Mouse (Mus musculus) lung, postnatal 0 days (tissue): ENCODE data around the gene Erg. TPM values are rescaled to one million over a fixed set of nuclear protein-coding genes. Genes with fewer than 3 reads are reported as not detected.

ENCODE experiments used
- ATAC-seq: fragments of 200-750 bp; cut with Nextera tagmentation; 2 replicates; pipeline ENCODE4 v1.8.0; 2017; ENCODE audit warnings: moderate library complexity
- DNase-seq: peaks from one replicate; pipeline ENCODE4 v3.0.0-alpha.2; 2016; ENCODE audit warnings: low spot score
- H3K27ac ChIP-seq: fragments of 300-500 bp; sonication (generic); 2 replicates; pipeline ENCODE4 v1.5.1; 2014; ENCODE audit warnings: antibody characterized with exemption, mild to moderate bottlenecking, low read length, mixed read lengths
- H3K27me3 ChIP-seq: fragments of 300-500 bp; sonication (generic); replicated peaks from 2 replicates; pipeline ENCODE4 v1.6.1; 2014; ENCODE audit warnings: low read length, mixed read lengths; ENCODE audit not compliant: insufficient read depth
- H3K36me3 ChIP-seq: fragments of 300-500 bp; sonication (generic); 2 replicates; pipeline ENCODE4 v1.6.1; 2014; ENCODE audit warnings: low read length, mixed read lengths; ENCODE audit not compliant: insufficient read depth
- H3K4me1 ChIP-seq: fragments of 300-500 bp; sonication (generic); 2 replicates; pipeline ENCODE4 v1.6.1; 2014; ENCODE audit warnings: antibody characterized with exemption, low read depth, low read length, mixed read lengths; ENCODE audit not compliant: insufficient read depth
- H3K4me2 ChIP-seq: fragments of 300-500 bp; sonication (generic); replicated peaks from 2 replicates; pipeline ENCODE4 v1.6.1; 2014; ENCODE audit warnings: low read depth, mild to moderate bottlenecking, low read length, moderate library complexity, mixed read lengths
- H3K4me3 ChIP-seq: fragments of 300-500 bp; sonication (generic); 2 replicates; pipeline ENCODE4 v1.5.1; 2014; ENCODE audit warnings: low read depth, low read length
- H3K9ac ChIP-seq: fragments of 300-500 bp; sonication (generic); replicated peaks from 2 replicates; pipeline ENCODE4 v1.6.1; 2014; ENCODE audit warnings: low read depth, mild to moderate bottlenecking
- H3K9me3 ChIP-seq: fragments of 300-500 bp; sonication (generic); 2 replicates; pipeline ENCODE4 v1.6.1; 2016; ENCODE audit warnings: low read length, mixed read lengths
- CTCF ChIP-seq: IDR thresholded peaks from 2 replicates; pipeline ENCODE4 v1.5.1; 2016; ENCODE audit warnings: antibody characterized with exemption, mild to moderate bottlenecking
- EP300 ChIP-seq: IDR thresholded peaks from 2 replicates; pipeline ENCODE4 v1.6.1; 2016; ENCODE audit warnings: antibody characterized with exemption, mild to moderate bottlenecking, control low read depth
- WGBS: fragments of 180-500 bp; shearing (Covaris S2); extraction: QIAGEN DNeasy Blood & Tissue Kit; methylation state at CpG from one replicate; pipeline ENCODE4 v1.1.7; 2014; 5-methylcytosine and 5-hydroxymethylcytosine counted together
- polyA plus RNA-seq: library from polyadenylated mRNA; unstranded; fragments of >200 nt; fragmentation: Nextera tagmentation; extraction: Ambion mirVana; gene quantifications from 2 replicates; pipeline ENCODE4 v1.2.1, GENCODE M21; 2015

The Erg gene
- polyA plus RNA-seq, 1 experiment from 2014 or later = 13.2 TPM

GRCm38 (mm10) chr16:95602504-95602903, 16.1 kb upstream of the Erg start:
- Histone ChIP-seq H3K9ac (no peak overlapping the region), H3K4me2 (no peak overlapping the region), H3K27ac (no peak overlapping the region), H3K4me3 (no peak overlapping the region), H3K9me3 (no peaks in the 10 kb centered on the region), H3K4me1 (no peaks in the 10 kb centered on the region), H3K36me3 (no peaks in the 10 kb centered on the region), H3K27me3 (no peaks in the 10 kb centered on the region)
- ATAC-seq = no peak
- TF ChIP-seq CTCF (no peak), EP300 (no peak)
- DNase-seq = peak; percentile 31
- 42% methylated on average over 5 of the region's 5 CpGs for WGBS

DNA sequence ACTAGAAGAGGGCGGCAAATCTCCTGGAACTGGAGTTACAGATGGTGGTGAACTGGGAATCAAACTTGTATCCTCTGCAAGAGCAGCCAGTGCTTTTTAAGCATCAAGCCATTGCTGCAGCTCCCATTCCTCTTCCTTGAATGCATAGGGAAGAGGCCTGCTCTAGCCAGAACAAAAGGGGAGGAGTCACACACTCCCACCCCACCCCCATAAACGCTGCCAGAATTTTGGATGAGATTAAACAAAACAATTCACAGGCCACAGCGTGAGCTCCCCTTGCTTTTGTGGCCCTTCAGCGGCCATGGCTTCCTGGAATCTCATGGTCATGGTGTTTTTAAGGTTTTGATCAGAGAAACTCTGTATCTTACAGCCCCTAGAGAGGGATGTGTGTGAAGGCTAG, 15.4 kb upstream of the Erg start:
- no peak for TF ChIP-seq CTCF
- TF ChIP-seq EP300 = no peak
- 38% methylated on average over 4 of the region's 4 CpGs for WGBS
- H3K27me3 ChIP-seq = no peaks in the 10 kb centered on the region
- no peak overlapping the region for H3K9ac ChIP-seq
- no peaks in the 10 kb centered on the region for H3K9me3 ChIP-seq
- no peaks in the 10 kb centered on the region for H3K36me3 ChIP-seq
- no peaks in the 10 kb centered on the region for H3K4me1 ChIP-seq
- DNase-seq = no peak
- ATAC-seq = no peak
- no peak overlapping the region for H3K27ac ChIP-seq
- no peak overlapping the region for H3K4me3 ChIP-seq
- H3K4me2 ChIP-seq = no peak overlapping the region

DNA sequence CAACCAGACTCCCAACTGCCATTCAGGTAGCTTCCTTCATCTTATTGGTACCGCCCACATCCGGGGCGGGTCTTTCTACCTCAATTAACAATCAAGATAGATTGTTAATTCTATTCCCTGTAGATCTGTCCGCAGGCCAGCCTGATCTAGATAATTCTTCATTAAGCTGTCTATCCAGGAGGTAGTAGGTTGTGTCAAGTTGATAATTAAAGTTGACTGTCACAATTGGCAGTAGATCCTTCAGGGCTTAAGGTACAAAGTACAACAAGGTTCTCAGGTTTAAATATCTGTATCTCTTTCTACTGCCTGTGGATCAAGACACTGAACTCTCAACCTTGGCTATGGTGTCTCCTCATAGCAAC, 14.8 kb upstream of the Erg start:
- no peak overlapping the region for H3K4me2 ChIP-seq
- no peak for TF ChIP-seq CTCF
- TF ChIP-seq EP300 = no peak
- no peak overlapping the region for H3K9ac ChIP-seq
- no peak for ATAC-seq
- no peak overlapping the region for H3K4me3 ChIP-seq
- no peak for DNase-seq
- H3K36me3 ChIP-seq = no peaks in the 10 kb centered on the region
- H3K9me3 ChIP-seq = no peaks in the 10 kb centered on the region
- no peaks in the 10 kb centered on the region for H3K27me3 ChIP-seq
- no peaks in the 10 kb centered on the region for H3K4me1 ChIP-seq
- 88% methylated on average over 4 of the region's 4 CpGs for WGBS
- no peak overlapping the region for H3K27ac ChIP-seq

GRCm38 (mm10) chr16:95600572-95601218, 14.3 kb upstream of the Erg start:
- no peaks in the 10 kb centered on the region for H3K9me3 ChIP-seq
- ATAC-seq = no peak
- no peaks in the 10 kb centered on the region for H3K27me3 ChIP-seq
- DNase-seq = no peak
- H3K36me3 ChIP-seq = no peaks in the 10 kb centered on the region
- no peaks in the 10 kb centered on the region for H3K4me1 ChIP-seq
- no peak overlapping the region for H3K4me2 ChIP-seq
- H3K27ac ChIP-seq = no peak overlapping the region
- 77% methylated on average over 19 of the region's 19 CpGs for WGBS
- H3K4me3 ChIP-seq = no peak overlapping the region
- no peak overlapping the region for H3K9ac ChIP-seq
- no peak for TF ChIP-seq EP300
- no peak for TF ChIP-seq CTCF

DNA sequence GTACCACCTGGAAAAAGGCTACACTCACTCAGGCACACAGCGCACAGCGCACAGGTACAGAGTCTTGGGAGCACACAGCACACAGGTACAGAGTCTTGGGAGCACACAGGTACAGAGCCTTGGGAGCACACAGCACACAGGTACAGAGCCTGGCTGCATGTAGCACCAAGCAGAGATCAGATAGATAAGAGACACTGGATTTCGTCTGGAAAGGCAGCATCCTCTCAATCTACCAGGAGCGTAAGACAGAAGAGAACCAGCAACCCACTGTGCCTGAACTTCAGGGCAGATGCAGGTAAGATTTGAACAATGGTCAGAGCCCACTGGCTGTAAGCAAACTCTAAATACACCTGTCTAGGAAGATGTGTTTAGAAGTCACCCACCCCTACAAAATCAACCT, 12.5 kb upstream of the Erg start:
- Histone ChIP-seq H3K27ac (no peak overlapping the region), H3K36me3 (no peaks in the 10 kb centered on the region), H3K4me2 (no peak overlapping the region), H3K4me1 (no peaks in the 10 kb centered on the region), H3K9ac (no peak overlapping the region), H3K27me3 (no peaks in the 10 kb centered on the region), H3K4me3 (no peak overlapping the region), H3K9me3 (no peaks in the 10 kb centered on the region)
- WGBS = 86% methylated on average over 4 of the region's 4 CpGs
- TF ChIP-seq CTCF = no peak
- no peak for TF ChIP-seq EP300
- ATAC-seq = no peak
- DNase-seq = no peak

DNA sequence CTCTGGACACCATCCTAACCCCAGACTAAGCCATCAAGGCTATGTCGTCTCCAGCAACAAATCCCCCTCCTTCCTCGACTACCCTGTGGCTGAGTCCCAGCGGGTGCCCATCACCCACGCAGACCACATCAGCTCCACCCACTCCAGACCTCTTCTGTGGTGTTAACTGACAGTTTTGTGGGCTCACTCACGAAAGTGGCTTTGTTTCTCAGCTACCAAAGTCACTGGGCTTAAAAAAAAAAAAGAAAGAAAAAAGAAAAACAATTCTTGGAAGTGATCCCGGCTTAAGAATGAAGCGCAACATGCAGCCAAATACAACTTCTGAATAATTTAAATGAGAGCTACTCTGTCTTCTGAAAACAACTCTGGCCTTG, 11.2 kb upstream of the Erg start:
- H3K4me3 ChIP-seq = no peak overlapping the region
- no peaks in the 10 kb centered on the region for H3K4me1 ChIP-seq
- no peak for TF ChIP-seq CTCF
- no peak for TF ChIP-seq EP300
- no peaks in the 10 kb centered on the region for H3K27me3 ChIP-seq
- H3K4me2 ChIP-seq = no peak overlapping the region
- no peak overlapping the region for H3K9ac ChIP-seq
- 45% methylated on average over 7 of the region's 7 CpGs for WGBS
- no peaks in the 10 kb centered on the region for H3K9me3 ChIP-seq
- no peaks in the 10 kb centered on the region for H3K36me3 ChIP-seq
- DNase-seq (peak; percentile 25), ATAC-seq (no peak)
- no peak overlapping the region for H3K27ac ChIP-seq
